Mouse (Mus musculus): ENCODE measurements around the gene Senp1.

Gene Senp1

DNA sequence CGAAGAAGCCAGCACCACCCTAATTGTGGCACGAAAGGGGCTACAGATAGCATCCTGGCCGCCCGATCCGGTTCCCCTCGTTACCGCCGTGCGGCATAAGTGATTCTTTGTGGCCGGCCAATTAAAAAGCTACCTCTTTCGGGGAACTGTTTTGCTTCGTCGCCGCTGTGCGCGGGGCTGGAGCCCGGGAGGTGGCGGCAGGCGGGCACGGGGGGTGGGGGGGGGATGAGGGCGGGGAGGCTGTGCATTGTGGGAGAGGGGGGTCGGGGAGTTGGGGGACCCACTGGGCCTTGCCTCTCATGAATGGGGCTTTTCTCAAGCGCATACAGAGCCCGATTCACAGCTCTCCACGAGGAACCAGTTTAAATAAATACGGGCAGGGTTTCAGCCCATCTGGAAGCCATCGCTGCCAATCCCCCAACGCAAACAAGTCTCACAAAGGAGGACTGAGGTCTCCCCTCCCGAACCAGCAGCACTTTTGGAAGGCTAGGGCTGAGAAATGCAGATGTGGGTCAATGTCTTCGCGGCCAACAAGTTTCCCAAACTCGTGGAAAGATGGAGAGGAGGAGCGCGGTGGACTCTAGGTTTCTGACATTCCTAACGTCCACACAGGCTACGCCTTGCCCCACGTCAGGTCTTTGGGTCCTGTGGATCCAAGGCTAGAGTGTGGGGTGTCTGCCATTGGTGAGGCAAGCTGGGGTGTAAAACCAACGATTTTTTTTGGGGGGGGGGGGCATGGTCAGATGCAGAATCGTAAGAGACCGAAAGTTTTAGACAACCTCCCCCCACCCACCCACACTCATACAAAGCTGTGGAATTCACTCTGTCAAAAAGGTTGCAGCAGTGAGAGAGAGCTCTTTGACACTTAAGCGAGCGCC, 91.2 kb downstream of the Senp1 start:
- no peak for DNase-seq (ENCODE audit: low spot score in 2 of 2)

DNA sequence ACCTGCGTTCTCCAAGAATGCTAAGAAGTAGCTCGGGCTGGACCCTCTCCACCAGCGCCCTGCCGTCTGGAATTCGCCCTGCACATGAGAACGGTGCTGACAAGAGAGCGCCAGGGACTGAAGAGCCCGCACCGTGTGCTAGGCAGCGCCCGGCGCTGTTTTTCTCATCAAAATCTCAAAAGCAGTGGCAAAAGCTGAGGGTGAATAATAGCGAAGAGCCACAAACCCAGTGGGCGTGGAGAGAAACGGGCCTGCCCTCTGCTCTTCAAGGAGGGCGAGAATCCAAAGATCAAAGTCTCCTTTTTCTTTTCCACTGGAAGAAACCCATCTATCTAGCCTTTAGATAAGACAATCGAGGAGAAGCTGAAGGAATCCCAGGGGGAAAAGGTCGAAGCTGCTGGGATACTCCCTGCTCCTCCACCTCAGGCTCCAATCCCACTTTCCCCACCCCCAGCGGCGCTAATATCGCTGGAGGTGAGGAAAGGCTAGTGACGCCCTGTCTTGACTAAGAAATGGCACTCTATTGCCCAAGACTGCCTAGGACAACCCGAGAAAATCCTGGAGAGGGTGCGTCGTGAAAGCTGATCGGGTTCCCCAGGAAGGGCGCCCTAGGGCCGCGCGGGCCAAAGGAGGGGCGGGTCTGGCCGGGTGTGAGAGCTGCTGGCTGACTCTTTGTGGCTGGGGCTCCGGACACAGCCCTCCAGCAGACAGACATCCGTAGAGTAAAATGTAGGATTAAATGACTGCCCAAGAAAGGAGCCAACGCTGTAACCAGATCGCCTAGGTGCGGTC, 92.0 kb downstream of the Senp1 start:
- no peak for DNase-seq (ENCODE audit: low spot score in 2 of 2)

DNA sequence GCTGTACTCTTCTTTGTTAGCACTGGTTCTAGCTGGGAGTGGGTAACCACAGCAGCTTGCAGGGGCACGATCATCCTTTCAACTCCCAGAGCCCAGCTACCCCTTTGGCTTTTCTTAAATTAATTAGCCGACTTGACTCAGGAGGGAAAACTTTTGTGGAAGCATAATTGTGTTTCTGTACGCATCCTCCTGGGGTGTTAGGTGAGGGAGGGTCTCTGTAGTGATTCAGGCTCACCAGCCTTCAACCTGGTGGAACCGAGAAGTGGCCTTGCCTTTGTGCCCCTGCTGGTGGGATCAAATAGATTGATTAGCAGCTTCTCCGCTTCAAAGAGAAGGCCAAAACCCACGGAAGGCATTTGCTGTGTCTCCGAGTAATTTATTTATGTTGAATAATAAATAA, 93.6 kb downstream of the Senp1 start:
- no peak for DNase-seq (ENCODE audit: low spot score in 2 of 2)

DNA sequence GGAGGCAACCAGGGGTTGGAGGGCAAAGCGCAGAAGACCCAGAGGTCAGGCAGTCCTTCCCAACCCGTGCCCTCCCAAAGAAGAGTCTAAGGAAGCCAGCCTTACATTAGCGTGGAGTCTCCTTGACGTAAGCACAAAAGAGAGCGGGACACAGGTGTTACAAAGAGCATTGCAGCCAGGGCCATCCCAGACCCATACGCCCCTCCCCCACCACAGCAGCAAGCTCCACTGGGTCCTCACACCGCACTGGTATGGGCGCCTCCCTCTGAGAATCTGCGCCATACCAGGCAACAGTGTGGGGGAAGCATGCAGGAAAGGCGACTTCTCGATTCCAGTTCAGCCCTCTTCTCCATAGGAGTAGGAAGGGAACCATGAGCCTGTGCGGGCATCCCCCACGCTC, 94.0 kb downstream of the Senp1 start:
- no peak for DNase-seq (ENCODE audit: low spot score in 2 of 2)

DNA sequence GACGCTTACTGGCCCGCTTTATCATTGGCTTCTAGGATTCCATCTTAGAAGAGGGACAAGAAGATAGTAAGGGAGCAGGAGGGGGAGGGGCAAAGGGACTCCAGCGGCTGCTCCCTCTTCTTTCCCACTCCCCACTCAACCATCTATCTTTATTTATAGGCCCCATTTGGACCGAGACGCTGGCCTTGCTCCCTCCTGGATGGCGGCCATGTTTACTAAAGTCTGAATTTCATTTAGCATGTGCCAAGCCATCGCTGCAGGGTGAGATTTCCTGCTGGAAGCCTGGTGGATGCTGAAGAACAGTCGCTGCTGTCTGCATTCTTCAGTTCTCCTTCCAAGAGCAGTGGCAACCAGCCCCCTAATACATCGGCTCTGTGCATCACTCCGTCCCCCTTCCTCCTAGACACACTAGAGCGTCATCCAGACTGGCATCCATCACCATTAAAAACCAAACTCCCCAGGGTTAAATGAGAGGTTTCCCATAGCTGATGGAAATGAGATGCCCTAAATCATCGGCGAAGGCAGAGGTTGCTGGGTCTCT, 96.8 kb downstream of the Senp1 start:
- DNase-seq (ENCODE audit: low spot score in 2 of 2): no peak

DNA sequence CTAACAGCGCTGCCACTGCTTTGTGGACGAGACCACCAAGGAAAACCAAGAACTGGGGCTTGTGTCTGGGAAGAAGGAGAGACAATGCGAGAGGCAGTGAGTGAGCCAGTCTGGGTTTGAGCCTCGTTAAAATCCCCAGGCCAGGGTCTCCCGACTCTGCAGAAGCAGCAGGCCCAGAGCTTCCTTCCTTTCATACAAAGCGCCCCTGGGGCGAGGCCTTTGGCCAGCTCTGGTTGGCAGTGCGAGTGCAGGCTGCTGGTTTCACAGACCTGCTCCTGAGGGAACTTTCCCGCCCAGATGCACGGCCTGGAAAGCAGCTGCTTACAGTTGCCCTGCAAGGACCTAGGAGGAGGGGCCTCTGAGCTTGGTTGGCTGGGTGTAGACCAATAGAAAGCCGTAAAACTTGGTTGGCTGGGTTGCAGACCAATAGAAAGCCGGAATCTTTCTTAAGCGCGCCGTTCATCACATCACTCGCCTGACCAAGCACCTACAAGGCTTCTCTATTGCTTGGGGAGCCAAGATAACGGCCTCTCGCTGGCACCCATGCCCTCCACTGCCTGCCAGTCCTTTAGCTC, 100.7 kb downstream of the Senp1 start:
- peak; percentile 56 to 64 for DNase-seq (ENCODE audit: low spot score in 2 of 2)

DNA sequence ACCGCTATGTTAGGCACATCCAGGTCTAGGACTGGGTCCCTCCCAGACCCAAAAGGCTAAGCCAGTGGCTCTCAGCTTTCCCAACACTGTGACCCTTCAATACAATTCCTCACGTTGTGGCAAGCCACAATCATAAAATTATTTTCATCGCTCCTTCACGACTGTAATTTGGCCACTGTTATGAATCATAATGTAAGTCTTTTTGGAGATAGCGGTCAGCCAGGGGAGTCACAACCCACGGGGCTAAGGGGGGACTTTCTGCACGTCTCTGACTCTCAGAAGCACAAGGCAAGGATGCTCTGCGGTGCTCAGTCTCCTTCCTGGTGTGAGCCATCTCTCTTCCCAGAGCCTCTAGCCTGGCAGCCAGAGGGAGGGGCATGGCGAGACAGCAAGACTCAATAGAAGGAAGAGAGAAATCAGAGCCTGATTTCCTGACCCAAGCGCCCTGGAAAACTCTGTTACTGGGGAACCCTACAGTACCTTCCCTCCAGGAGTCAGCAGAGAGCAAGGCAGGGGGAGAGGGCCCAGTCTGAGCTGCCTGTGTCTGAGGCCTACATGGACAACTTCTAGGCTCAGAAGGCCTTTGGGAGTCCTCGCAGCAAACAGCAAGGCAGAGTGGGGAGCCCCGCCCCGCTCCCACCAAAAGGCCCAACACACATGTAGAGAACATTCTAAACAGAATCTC, 101.4 kb downstream of the Senp1 start:
- no peak for DNase-seq (ENCODE audit: low spot score in 2 of 2)

DNA sequence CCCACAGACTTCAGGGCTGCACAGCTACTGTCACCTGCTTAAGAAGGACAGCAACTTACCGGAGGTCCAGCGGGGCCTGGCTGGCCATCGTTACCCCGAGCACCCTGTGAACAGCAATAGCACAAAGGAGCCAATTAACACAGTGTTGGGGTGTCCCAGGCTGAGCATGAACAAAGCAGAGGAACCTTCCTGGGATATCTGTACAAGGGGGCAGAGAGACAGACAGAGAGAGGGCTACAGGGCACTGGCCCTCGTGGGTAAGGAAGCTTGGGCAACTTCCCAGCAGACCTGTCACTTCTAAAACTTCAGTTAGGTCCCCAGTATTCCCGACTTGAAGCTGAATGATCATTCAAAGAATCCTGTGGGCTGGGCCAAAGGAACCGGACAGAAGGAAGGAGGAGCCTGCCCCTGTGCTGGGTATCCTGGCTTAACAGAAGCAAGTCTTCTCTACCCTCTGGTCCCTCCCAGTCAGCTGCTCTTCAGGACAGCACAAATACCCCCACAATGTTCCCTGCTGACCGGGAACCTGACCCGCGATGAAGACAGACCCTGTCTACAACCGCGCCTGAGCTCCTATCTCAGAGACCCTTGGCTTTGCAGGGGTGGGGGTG, 102.2 kb downstream of the Senp1 start:
- no peak for DNase-seq (ENCODE audit: low spot score in 2 of 2)

DNA sequence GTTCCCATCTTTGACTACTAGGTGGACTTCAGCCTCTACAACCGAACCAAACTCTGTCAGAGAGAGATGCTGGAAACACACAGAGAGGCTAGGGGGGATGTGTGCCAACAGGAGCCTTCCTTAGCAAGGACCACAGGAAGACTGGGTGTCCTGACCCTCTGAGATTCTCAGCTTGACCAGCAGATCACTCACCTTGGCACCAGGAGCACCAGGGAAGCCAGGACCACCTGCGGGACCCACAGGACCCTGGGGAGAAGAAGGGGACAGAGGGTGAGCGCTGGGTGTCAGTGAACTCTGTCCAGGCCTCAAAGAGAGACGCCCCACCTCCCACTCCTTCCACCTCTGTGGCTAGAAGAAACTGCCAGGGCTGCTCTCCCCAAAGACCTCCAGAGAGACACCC, 102.8 kb downstream of the Senp1 start:
- DNase-seq (ENCODE audit: low spot score in 2 of 2): no peak

DNA sequence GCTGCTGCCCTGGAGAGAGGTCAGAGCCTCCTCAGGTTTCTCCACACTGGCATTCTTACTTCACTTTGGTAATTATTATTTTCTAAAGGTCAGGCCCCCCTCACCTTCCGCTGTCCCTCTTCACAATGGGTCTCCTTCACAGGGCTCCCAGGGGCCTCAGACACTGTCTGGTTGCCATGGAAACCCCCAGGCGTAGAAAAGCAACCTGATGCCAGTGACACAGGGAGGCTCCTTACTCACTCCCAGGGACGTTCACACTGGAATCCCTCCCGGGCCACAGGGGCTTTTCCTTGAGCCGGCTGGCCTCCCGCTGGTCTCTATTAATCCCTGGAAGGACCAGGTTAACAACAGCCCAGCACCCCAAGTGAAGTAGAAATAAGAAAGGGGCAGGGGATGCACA, 103.4 kb downstream of the Senp1 start:
- DNase-seq (ENCODE audit: low spot score in 2 of 2): no peak

DNA sequence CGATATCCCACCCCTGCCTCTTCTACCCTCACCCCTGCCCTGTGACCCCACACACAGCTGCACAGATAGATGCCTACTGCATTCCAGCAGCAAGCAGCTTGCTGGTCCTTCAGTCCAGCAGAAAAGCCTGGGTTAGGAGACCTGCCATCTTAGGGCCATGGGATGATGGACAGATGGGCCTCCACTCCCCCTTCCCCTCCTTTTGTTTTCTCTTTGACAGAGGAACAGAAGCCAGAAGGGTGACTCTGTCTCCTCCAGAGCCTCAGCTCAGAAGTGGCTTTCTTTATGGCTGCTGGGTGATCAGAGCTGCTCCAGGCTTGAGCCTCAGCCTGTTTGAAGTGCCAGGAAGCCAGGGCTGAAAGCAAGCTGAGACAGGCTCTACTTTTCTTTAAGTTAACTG, 104.0 kb downstream of the Senp1 start:
- DNase-seq (ENCODE audit: low spot score in 2 of 2): no peak
